Mouse (Mus musculus) adipose tissue, adult 10 weeks (tissue): ENCODE measurements around the gene Il17c. TPM values are rescaled to one million over a fixed set of nuclear protein-coding genes. Genes with fewer than 3 reads are reported as not detected.

Experiments used
- polyA plus RNA-seq: library from polyadenylated mRNA; stranded (reverse); fragments of 350-450 nt; fragmentation: Illumina TruSeq; extraction: RNeasy Lipid Tissue Mini Kit (QIAGEN cat#74804); gene quantifications from one replicate; pipeline ENCODE4 v1.2.3, GENCODE M21; 2014; ENCODE audit warnings: low read depth, low replicate concordance

Il17c gene
- polyA plus RNA-seq, result not detected

DNA sequence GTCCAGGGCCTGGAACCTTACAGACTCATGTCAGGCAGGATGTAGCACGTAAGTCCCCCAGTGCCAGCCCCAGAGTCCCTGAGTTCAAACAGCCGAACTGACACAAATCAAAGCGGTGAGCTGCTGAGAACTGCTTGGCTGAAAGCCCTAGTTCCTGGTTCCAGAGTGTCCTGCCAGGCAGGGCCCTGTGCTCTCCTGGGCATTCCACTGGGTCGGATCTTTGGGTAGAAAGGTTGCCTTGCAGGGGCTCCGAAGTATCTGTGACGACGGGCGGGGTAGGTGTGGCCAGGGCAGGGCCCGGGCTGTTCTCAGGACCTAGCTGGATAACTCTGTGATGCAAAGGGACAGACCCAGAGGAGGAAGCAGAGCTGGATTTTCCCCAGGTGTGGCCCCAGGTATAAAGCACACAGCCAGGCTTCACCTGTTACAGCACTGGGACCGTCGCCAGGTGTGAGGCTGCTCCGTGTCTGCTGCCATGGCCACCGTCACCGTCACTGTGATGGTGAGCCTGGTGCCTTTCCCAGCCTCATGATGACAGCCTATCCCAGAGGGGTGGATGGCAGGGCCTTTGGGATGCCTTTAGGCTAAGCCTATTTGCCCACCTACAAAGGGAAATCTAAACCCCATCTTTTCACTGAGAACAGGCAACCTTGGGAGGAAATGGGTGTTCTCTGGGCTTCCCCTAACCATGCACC, at the start of gene Il17c:
Gene Il17c, plus strand, starts transcription at position 645 of the 695 bp plus-strand sequence.

DNA sequence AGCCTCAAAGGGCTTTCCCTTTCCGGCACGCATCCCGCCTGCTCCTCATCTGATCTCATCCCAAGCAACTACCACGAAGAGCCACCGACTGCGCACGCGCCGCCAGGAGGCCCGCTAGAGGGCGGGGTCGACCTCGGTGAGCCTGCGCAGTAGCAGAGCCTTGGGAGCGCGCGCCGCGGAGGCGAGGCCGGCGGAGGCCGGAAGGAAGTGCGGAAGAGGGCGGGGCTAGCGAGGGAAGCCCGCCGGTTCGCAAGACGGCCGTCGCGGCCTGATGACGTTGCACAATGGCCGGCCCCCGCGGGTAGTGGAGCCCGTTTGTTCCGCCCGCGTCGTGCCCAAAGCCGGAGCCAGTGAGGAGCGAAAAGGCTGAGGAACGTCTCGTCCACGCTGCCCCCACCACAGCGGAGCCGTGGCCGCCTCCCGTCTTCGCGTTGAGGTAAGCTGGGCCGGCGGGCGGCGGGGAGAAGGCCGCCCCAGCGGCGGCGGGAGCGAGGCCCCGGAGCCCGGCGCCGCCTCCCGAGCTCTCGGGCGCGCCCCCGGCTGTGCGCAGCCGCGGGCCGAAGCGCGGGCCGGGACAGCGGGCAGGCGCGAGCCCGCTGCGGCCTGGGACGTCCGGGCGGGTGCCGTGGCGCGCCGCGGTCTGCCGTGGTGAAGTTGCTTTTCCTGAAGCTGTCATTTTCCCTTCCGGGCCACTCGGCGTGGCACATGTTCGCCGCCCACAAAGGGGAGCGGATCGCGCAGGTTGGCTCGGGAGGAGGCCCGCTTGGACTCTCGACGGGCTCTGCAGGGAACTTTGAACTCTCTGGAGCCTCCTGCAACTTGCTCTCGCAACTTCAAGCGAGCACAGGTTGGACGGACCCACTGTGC, 45.2 kb upstream of the Il17c start, which contains the start of gene Zc3h18:
Gene Zc3h18, plus strand, starts transcription at position 245 of the 867 bp plus-strand sequence.

DNA sequence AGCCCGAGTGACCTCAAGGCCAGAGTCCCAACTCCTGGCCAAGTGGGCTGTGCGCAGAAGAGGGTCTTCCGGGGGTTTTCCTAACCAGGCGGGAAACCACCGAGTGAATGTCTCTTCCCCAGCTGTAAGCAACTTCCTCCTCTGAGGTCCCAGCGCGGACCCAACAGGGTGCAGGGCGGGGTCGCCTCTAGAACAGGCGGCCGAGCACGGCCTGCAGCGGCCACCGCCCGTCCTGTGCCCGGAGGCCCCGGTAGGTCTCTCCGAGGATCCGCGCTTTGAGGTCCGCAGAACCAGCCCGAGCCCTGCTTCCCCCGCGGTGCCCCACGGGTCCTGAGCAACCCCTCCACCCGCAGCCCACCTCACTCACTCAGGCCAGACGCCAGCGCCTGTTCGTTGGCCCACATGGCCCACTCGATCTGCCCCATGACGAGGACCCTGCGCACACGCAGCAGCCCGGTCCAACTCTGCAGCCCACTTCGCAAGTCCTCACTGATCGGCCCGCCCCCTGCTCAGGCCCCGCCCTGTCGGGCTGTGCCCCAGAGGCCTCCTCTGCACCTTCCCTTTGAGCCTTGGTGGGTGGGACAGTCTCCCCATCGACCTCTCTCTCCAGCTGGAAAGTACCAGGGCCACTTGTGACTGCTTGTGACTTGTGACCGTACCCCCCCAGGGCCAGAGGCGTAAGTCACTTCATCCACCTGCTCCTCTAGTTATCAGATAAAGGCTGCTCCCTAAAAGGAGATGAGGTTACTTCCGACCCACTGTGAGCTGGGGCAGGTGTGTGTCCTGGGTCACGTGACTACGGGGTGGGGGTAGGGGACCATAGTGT, 10.8 kb downstream of the Il17c start, which contains the start of gene Cyba:
Gene Cyba, minus strand, starts transcription at position 488 of the 826 bp plus-strand sequence.

DNA sequence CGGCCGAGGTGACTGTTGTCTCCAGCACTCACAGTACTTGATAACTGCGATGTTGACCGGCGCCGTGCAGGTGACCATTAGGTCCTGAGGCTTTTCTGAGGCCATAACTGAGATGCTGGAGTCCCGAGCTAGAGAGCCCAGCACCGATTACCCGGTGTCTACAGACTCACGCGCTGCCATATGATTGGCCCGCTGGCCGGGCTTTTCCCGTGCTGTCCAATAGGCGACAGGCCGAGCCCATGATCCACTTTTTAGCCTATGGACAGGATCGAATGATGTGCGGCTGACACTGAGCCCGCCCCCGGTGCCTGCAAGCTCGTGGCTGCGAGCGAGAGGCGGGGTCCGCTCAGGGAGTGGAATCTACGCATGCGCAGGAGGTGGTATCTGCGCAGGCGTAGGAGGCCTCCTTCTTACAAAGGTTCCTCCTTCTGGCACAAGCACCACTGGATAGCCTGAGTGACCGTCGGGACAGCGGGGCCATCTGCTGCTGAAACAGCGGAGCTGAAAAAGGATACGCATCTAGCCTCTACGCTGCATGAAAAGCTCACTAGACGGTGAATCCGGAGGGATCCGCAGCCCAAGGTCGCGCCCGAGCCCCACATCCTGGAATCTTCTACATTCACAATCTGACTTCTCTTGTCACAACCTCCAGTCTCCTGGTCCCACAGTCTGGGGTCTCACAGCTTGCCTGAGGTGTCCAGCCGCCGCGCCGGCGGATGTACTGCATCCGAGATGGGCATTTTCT, 21.6 kb downstream of the Il17c start, which contains the start of gene Mvd:
Gene Mvd, minus strand, starts transcription at position 161 of the 745 bp plus-strand sequence.

DNA sequence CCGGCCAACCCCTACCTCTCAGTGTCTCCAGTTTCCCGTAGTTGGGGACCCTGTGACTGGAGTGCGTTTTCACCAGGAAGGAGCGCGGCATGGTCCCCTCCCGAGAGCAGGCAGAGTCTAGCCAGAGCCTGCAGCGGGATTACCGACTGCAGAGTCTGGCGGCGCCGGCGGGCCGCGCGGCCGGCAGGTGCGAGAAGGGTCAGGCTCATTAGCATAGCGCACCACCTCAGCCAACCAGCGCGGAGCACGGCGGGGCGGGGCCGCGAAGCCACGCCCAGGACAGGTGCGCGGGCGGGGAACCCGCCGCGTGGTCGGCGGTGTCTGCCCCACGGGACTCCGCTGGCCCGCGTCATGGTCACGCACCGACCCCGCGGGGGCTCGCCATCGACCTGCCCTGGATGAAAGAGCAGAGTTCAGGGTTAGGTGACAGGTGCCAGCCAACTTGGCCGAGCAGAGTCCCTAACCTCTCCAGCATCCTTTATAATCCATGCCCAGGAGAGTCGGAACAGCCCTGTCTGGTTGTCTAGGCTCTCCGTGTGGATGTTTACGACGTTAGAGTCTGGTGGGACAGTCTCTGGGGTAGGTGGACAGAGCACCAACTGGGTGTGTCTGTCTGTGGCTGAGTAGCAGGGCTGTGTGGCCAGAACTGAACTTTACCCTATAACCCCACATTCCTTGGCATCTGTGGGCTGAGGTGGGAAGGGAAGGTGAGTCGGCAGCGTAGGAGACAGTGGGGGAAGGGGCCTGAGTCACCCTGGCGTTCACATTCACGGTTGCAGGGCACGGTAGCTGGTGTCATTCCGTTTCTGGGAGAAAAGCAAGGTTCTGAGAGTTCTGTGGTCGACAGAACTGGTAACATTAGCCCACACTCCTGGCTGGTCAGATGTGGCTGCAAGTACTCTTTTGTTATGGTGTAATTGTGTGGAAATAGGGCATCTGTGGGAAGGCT, 39.0 kb downstream of the Il17c start, which contains the start of gene Snai3:
Gene Snai3, minus strand, starts transcription at position 210 of the 949 bp plus-strand sequence.

Other genes starting within 250 kb of the Il17c start
- gene Zfpm1, start 139.9 kb upstream of the Il17c start, polyA plus RNA-seq, result 13.1 TPM
- not detected for gene Trhr2, start 61.3 kb upstream of the Il17c start, polyA plus RNA-seq
- 28.3 TPM for gene Zc3h18, start 45.4 kb upstream of the Il17c start, polyA plus RNA-seq
- gene Cyba, start 10.9 kb downstream of the Il17c start, polyA plus RNA-seq, result 74.7 TPM
- 18.9 TPM for gene Mvd, start 21.4 kb downstream of the Il17c start, polyA plus RNA-seq
- gene Snai3, start 38.7 kb downstream of the Il17c start, polyA plus RNA-seq, result 0.99 TPM
- 31.9 TPM for gene Rnf166, start 54.0 kb downstream of the Il17c start, polyA plus RNA-seq
- gene Ctu2, start 54.1 kb downstream of the Il17c start, polyA plus RNA-seq, result 14.8 TPM
- 60.3 TPM for gene Piezo1, start 129.3 kb downstream of the Il17c start, polyA plus RNA-seq
- 2.5 TPM for gene Cdt1, start 146.0 kb downstream of the Il17c start, polyA plus RNA-seq
- gene Aprt, start 154.9 kb downstream of the Il17c start, polyA plus RNA-seq, result 31.6 TPM
- gene Galns, start 189.4 kb downstream of the Il17c start, polyA plus RNA-seq, result 16.0 TPM
- 46.1 TPM for gene Trappc2l, start 189.6 kb downstream of the Il17c start, polyA plus RNA-seq
- gene Pabpn1l, start 200.7 kb downstream of the Il17c start, polyA plus RNA-seq, result not detected